Mouse (Mus musculus): ENCODE measurements at regions not wholly inside any gene's neighbourhood (a gene's known extent, or its start where the extent isn't known, plus 50 kb on each side); places are given as distances from the start of the nearest gene placed in this dataset.

- Histone ChIP-seq H3K4me3 (ENCODE audit: low read depth, low read length) (no peak overlapping the region), H3K27me3 (ENCODE audit: control insufficient read depth, insufficient read depth, low read length) (no peaks in the 10 kb centered on the region), H3K9me3 (ENCODE audit: control insufficient read depth, low read length) (no peaks in the 10 kb centered on the region), H3K9ac (replicated peaks; ENCODE audit: low read depth, low read length) (no peak overlapping the region), H3K4me1 (ENCODE audit: control insufficient read depth, insufficient read depth, low read length) (no peaks in the 10 kb centered on the region), H3K27ac (ENCODE audit: low read depth, low read length) (no peak overlapping the region), H3K4me2 (ENCODE audit: low read depth, low read length) (no peak overlapping the region), H3K36me3 (ENCODE audit: control insufficient read depth, insufficient read depth, low read length) (no peaks in the 10 kb centered on the region)
- WGBS = 24% methylated on average over 3 of the region's 3 CpGs
- no peak for ATAC-seq (ENCODE audit: low read depth)
Measured at GRCm38 (mm10) chr8:56682564-56682963, 131.7 kb downstream of the Fbxo8 start.

- WGBS = 86% methylated on average over 7 of the region's 7 CpGs
- Histone ChIP-seq H3K27ac (ENCODE audit: low read depth, low read length) (no peak overlapping the region), H3K4me2 (ENCODE audit: low read depth, low read length) (no peak overlapping the region), H3K9me3 (ENCODE audit: control insufficient read depth, low read length) (no peaks in the 10 kb centered on the region), H3K4me3 (ENCODE audit: low read depth, low read length) (no peak overlapping the region), H3K27me3 (ENCODE audit: control insufficient read depth, insufficient read depth, low read length) (no peaks in the 10 kb centered on the region), H3K9ac (replicated peaks; ENCODE audit: low read depth, low read length) (no peak overlapping the region), H3K4me1 (ENCODE audit: control insufficient read depth, insufficient read depth, low read length) (no peaks in the 10 kb centered on the region), H3K36me3 (ENCODE audit: control insufficient read depth, insufficient read depth, low read length) (no peaks in the 10 kb centered on the region)
- no peak for ATAC-seq (ENCODE audit: low read depth)
Measured at GRCm38 (mm10) chr8:56684352-56684751, 133.5 kb downstream of the Fbxo8 start.

GRCm38 (mm10) chr8:56695436-56695835 lies 144.5 kb downstream of the Fbxo8 start:
- Histone ChIP-seq H3K4me1 (ENCODE audit: control insufficient read depth, insufficient read depth, low read length) (no peaks in the 10 kb centered on the region), H3K9ac (replicated peaks; ENCODE audit: low read depth, low read length) (no peak overlapping the region), H3K36me3 (ENCODE audit: control insufficient read depth, insufficient read depth, low read length) (no peaks in the 10 kb centered on the region), H3K27ac (ENCODE audit: low read depth, low read length) (no peak overlapping the region), H3K27me3 (ENCODE audit: control insufficient read depth, insufficient read depth, low read length) (no peaks in the 10 kb centered on the region), H3K9me3 (ENCODE audit: control insufficient read depth, low read length) (no peaks in the 10 kb centered on the region), H3K4me2 (ENCODE audit: low read depth, low read length) (no peak overlapping the region), H3K4me3 (ENCODE audit: low read depth, low read length) (no peak overlapping the region)
- 90% methylated on average over 1 of the region's 1 CpGs for WGBS
- ATAC-seq (ENCODE audit: low read depth) = no peak

GRCm38 (mm10) chr8:56700580-56701145 lies 149.8 kb downstream of the Fbxo8 start:
- Histone ChIP-seq H3K27me3 (ENCODE audit: control insufficient read depth, insufficient read depth, low read length) (no peaks in the 10 kb centered on the region), H3K4me3 (ENCODE audit: low read depth, low read length) (no peak overlapping the region), H3K9me3 (ENCODE audit: control insufficient read depth, low read length) (no peaks in the 10 kb centered on the region), H3K36me3 (ENCODE audit: control insufficient read depth, insufficient read depth, low read length) (no peaks in the 10 kb centered on the region), H3K4me1 (ENCODE audit: control insufficient read depth, insufficient read depth, low read length) (no peaks in the 10 kb centered on the region), H3K4me2 (ENCODE audit: low read depth, low read length) (no peak overlapping the region), H3K9ac (replicated peaks; ENCODE audit: low read depth, low read length) (no peak overlapping the region), H3K27ac (ENCODE audit: low read depth, low read length) (no peak overlapping the region)
- WGBS = 85% methylated on average over 2 of the region's 2 CpGs
- no peak for ATAC-seq (ENCODE audit: low read depth)

- no peak for ATAC-seq (ENCODE audit: low read depth)
- WGBS = 45% methylated on average over 10 of the region's 10 CpGs
Measured at GRCm38 (mm10) chr8:56706377-56706776, 155.5 kb downstream of the Fbxo8 start.

GRCm38 (mm10) chr8:56706941-56707706 lies 156.2 kb downstream of the Fbxo8 start:
- peak; percentile 80; the same call in 1 of the 2 replicates for ATAC-seq (ENCODE audit: low read depth)
- no peak overlapping the region for H3K4me3 ChIP-seq (ENCODE audit: low read depth, low read length)
- H3K27ac ChIP-seq (ENCODE audit: low read depth, low read length) = no peak overlapping the region
- peaks cover 8% of the 10 kb centered on the region; the same call in 1 of the 2 replicates for H3K4me1 ChIP-seq (ENCODE audit: control insufficient read depth, insufficient read depth, low read length)
- no peaks in the 10 kb centered on the region for H3K27me3 ChIP-seq (ENCODE audit: control insufficient read depth, insufficient read depth, low read length)
- H3K9me3 ChIP-seq (ENCODE audit: control insufficient read depth, low read length) = no peaks in the 10 kb centered on the region
- 21% methylated on average over 14 of the region's 14 CpGs for WGBS
- H3K4me2 ChIP-seq (ENCODE audit: low read depth, low read length) = no peak overlapping the region
- no peak overlapping the region for H3K9ac ChIP-seq (replicated peaks; ENCODE audit: low read depth, low read length)
- H3K36me3 ChIP-seq (ENCODE audit: control insufficient read depth, insufficient read depth, low read length) = no peaks in the 10 kb centered on the region

More at GRCm38 (mm10) chr8:56706377-56706776, 155.5 kb downstream of the Fbxo8 start:
- no peak overlapping the region for H3K4me3 ChIP-seq (ENCODE audit: low read depth, low read length)
- H3K9ac ChIP-seq (replicated peaks; ENCODE audit: low read depth, low read length) = no peak overlapping the region
- H3K27ac ChIP-seq (ENCODE audit: low read depth, low read length) = no peak overlapping the region
- H3K27me3 ChIP-seq (ENCODE audit: control insufficient read depth, insufficient read depth, low read length) = no peaks in the 10 kb centered on the region
- H3K9me3 ChIP-seq (ENCODE audit: control insufficient read depth, low read length) = no peaks in the 10 kb centered on the region
- no peaks in the 10 kb centered on the region for H3K36me3 ChIP-seq (ENCODE audit: control insufficient read depth, insufficient read depth, low read length)
- H3K4me1 ChIP-seq (ENCODE audit: control insufficient read depth, insufficient read depth, low read length) = peaks cover 8% of the 10 kb centered on the region; the same call in 1 of the 2 replicates
- no peak overlapping the region for H3K4me2 ChIP-seq (ENCODE audit: low read depth, low read length)

- H3K4me1 ChIP-seq (ENCODE audit: control insufficient read depth, insufficient read depth, low read length) = no peaks in the 10 kb centered on the region
- no peak overlapping the region for H3K4me2 ChIP-seq (ENCODE audit: low read depth, low read length)
- ATAC-seq (ENCODE audit: low read depth) = no peak
- no peaks in the 10 kb centered on the region for H3K36me3 ChIP-seq (ENCODE audit: control insufficient read depth, insufficient read depth, low read length)
- no peak overlapping the region for H3K9ac ChIP-seq (replicated peaks; ENCODE audit: low read depth, low read length)
- no peak overlapping the region for H3K4me3 ChIP-seq (ENCODE audit: low read depth, low read length)
- 71% methylated on average over 1 of the region's 1 CpGs for WGBS
- no peak overlapping the region for H3K27ac ChIP-seq (ENCODE audit: low read depth, low read length)
- H3K9me3 ChIP-seq (ENCODE audit: control insufficient read depth, low read length) = no peaks in the 10 kb centered on the region
- no peaks in the 10 kb centered on the region for H3K27me3 ChIP-seq (ENCODE audit: control insufficient read depth, insufficient read depth, low read length)
Measured at GRCm38 (mm10) chr8:56720001-56720400, 169.1 kb downstream of the Fbxo8 start.

- 73% methylated on average over 2 of the region's 2 CpGs for WGBS
- no peaks in the 10 kb centered on the region for H3K9me3 ChIP-seq (ENCODE audit: control insufficient read depth, low read length)
Measured at GRCm38 (mm10) chr8:56722473-56723236, 171.8 kb downstream of the Fbxo8 start.

GRCm38 (mm10) chr8:56724607-56725006 lies 173.7 kb downstream of the Fbxo8 start:
- H3K4me1 ChIP-seq (ENCODE audit: control insufficient read depth, insufficient read depth, low read length) = no peaks in the 10 kb centered on the region
- no peaks in the 10 kb centered on the region for H3K36me3 ChIP-seq (ENCODE audit: control insufficient read depth, insufficient read depth, low read length)
- no peak overlapping the region for H3K4me2 ChIP-seq (ENCODE audit: low read depth, low read length)
- H3K9me3 ChIP-seq (ENCODE audit: control insufficient read depth, low read length) = no peaks in the 10 kb centered on the region
- no peaks in the 10 kb centered on the region for H3K27me3 ChIP-seq (ENCODE audit: control insufficient read depth, insufficient read depth, low read length)
- H3K9ac ChIP-seq (replicated peaks; ENCODE audit: low read depth, low read length) = no peak overlapping the region
- H3K27ac ChIP-seq (ENCODE audit: low read depth, low read length) = no peak overlapping the region
- ATAC-seq (ENCODE audit: low read depth) = no peak
- WGBS = 78% methylated on average over 2 of the region's 2 CpGs
- no peak overlapping the region for H3K4me3 ChIP-seq (ENCODE audit: low read depth, low read length)

More at GRCm38 (mm10) chr8:56722473-56723236, 171.8 kb downstream of the Fbxo8 start:
- Histone ChIP-seq H3K4me2 (ENCODE audit: low read depth, low read length) (no peak overlapping the region), H3K4me3 (ENCODE audit: low read depth, low read length) (no peak overlapping the region), H3K36me3 (ENCODE audit: control insufficient read depth, insufficient read depth, low read length) (no peaks in the 10 kb centered on the region), H3K27me3 (ENCODE audit: control insufficient read depth, insufficient read depth, low read length) (no peaks in the 10 kb centered on the region), H3K9ac (replicated peaks; ENCODE audit: low read depth, low read length) (no peak overlapping the region), H3K27ac (ENCODE audit: low read depth, low read length) (no peak overlapping the region), H3K4me1 (ENCODE audit: control insufficient read depth, insufficient read depth, low read length) (no peaks in the 10 kb centered on the region)
- ATAC-seq (ENCODE audit: low read depth) = no peak

All from neural tube, embryonic 14.5 days (tissue).